Mouse (Mus musculus) retina, postnatal 1 day (tissue): ENCODE data around the gene Trem1.

ENCODE experiments used
- DNase-seq: peaks from one replicate; pipeline ENCODE4 v3.0.0-alpha.2; 2012

Trem1 gene

DNA sequence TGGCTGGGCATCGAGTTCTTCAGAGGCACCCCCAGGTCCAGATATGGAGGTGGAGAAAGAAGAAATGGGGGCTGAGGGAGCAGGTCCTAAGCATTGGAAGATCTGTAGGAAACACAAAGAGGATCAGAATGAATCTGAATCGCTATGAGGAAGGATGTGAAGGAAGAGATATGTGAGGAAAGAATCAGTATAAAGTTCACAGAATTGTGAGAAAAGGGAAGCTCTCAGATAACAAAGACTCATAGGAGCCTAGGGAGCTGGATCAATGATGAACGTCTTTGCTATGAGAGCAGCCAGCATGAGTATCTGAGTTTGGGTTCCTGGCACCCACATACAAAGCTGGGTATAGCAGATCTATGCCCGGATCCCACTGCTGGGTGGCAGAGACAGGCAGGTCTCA lies 37.3 kb downstream of the Trem1 start:
- no peak for DNase-seq

DNA sequence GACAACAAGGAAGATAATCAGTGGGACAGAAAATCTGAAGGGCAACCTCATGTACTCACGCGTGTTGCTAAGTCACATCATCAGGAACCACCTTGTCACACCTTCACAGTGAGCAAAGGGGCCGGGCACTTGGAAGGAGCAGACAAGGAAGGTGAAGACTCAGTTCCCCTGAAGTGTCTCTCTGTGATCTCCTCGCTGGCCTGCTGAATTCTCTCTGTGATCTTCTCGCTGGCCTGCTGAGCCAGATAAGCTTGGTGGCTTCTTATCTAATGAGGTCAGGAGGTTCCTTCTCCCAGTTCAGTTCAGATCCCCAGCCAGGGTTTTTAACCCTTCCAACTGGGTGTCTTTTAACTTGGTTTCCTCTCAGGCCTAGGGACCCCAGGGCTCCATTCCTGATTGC lies 39.6 kb downstream of the Trem1 start:
- DNase-seq, result no peak

DNA sequence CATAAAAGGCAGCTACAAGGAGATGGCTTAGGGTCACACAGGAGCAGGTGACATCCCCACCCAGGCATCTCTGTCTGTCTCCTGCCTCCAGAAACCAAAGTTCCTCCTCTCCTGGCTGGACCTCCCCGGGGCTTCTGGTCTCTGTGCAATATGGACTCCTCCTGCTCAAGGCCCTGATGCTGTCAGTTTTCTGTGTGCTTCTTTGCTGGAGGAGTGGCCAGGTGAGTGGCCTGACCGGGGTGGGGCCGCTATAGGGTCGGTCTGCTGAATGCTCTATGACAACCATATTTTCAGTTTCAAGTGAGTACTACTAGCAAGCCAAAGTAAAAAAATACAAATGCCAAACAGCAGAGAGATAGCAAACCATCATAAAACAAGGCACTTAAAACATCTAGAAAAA lies 40.0 kb downstream of the Trem1 start:
- DNase-seq, result no peak

DNA sequence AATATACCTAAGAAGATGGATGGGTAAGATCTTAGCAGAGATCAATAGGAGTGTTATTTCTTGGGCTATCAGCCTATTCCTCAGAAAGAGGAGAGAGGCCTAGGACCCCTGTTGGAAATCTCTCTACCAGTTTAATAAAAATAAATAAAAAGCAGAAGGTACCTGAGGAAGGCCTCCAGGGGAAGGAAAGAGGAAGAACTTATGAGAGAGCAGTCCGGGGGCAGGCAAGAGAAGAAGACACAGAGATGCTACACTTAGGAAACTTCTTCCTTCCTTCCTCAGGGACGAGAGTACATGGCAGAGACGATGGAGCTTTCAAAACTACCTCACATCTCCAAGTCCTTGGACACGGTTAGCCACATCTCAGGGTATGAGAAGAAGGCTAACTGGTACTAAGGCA lies 41.5 kb downstream of the Trem1 start:
- DNase-seq, result no peak

DNA sequence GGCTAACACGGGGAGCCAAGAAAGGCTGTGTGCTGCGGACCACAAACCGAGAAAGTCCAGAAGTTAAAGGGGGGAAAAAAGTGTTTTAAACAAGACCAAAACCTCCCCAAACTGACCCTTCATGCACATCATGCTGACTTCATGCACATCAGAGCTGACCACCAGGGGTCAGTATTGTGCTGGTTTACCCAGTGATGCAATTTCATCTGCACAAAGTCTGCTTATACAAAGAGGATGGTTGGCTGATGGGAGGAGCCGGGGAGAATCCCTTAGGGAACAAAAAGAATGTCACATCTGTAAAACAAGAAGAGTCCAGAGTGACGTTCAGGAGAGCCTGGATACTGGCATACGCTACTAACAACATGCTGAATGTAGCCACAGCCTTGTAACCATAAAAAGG lies 42.3 kb downstream of the Trem1 start:
- DNase-seq, result peak; percentile 84

DNA sequence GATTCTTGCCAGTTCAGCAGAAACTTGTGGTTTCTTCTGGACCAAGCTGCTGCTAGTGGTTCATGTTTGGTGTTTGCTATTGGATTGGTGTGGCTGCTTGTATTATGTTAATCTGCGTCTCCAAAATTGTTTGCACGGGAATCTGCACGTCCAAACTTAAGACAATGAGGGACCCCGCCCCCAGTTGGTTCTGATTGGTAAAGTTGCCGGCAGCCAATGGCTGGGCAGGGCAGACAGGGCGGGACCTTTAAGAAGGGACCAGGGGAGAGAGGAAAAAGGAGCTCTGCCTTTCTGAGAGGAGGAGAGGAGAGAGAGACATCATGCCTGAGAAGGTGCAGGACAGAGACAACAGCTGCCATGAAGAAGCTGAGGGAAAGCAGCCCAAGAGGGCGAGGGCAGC lies 43.2 kb downstream of the Trem1 start:
- no peak for DNase-seq

DNA sequence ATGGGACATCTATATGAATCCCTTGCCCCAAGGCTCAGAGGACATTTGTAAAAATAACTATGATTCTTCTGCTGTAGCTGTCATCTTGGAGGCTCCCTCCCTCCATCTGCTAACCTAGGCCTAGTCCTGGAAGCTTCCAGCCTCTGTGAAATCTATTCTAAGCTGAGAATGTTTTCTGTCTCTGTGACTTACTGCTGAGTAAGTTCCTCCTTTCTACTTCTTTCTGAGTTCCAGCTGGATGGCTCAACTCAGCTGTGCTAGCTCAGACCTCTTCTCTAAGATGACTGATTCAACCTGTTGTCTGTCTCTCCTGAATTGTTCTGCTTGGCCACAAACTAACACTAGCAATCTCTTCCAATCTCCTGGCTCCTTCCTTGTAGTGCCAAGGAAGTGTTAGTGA lies 45.8 kb downstream of the Trem1 start:
- no peak for DNase-seq

DNA sequence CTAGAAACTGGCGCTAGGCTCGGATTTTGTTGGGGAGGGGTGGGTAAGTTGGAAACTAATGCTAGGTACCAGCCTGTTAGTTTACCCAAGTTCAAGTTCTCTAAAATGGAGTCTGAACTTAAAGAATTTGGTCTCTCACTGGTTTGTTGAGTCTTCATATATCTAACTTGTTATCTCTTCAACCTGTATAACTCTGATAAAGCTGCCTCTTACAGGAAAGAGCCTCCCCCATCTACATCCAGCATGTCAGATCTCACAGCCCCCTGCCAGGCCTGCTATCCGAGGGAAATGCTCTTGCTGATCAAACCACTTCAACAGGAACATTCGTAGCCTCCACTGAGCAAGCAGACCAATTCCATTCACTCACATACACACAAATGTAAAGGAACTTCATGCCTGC lies 46.4 kb downstream of the Trem1 start:
- DNase-seq, result no peak

DNA sequence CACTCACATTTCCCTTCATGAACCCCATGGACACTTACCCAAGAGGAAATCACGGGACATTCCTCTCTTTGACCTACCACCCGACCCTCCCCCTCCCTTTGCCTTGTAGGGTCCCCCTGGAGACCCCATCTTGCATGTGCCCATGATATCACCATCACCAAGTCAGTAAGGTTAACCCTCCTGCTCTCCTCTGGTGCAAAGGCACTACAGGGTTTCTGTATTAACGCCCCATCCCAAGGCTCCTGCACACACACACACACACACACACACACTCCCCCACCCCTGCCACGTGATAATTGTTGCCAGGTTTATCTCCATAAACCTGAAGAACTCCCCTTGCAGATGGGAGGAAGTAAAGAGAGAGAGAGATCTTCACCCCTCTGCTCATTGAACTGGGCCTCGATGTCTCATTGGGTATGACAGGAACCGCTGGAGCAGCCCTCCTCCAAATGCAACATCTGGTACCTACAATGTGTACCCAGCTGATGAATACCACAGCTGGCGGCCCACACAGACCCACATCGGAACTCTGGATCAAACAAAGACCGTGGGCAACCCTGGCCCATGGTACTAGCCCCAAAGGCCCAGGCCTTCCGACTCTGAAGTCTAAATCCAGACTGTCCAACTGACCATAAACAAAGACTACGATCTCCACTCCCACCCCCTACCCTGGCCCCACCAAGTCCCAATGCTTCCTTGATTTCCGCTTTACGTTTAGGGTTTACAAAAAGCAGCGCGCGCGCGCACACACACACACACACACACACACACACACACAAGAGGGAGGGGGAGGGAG lies 48.6 kb downstream of the Trem1 start:
- DNase-seq, result peak; percentile 43

DNA sequence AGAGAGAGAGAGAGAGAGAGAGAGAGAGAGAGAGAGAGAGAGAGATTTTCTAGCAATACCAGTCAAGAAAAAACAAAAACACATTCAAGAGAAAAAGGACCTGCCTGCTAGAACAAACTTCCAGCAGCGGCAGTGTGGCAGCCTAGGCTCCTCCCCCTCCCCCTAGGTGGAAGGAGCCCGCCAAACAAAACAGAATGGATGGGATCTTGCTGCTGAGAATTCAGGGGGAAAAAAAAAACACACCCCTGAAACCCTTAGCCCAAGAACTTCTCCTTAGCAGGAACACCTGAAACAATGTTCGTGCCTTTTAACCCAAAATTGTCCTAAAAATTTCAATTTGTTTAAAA lies 49.1 kb downstream of the Trem1 start:
- peak; percentile 58 for DNase-seq

DNA sequence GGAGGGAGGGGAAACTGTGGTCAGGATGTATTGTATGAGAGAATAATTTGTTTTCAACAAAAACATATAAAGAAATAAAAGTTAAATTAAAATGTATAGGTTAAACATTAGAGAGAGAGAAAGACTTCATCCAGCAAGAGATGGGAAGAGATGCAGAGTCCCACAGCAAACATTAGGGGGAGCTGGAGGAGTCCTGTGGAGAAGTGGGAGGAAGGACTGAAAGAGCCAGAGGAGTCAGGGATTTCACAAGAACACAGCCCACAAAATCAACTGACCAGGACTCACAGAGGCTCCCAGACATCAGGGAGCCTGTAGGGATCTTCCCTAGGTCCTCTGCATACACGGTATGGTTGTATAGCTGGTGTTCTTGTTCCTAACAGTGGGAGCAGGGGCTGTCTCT lies 54.2 kb downstream of the Trem1 start:
- no peak for DNase-seq

DNA sequence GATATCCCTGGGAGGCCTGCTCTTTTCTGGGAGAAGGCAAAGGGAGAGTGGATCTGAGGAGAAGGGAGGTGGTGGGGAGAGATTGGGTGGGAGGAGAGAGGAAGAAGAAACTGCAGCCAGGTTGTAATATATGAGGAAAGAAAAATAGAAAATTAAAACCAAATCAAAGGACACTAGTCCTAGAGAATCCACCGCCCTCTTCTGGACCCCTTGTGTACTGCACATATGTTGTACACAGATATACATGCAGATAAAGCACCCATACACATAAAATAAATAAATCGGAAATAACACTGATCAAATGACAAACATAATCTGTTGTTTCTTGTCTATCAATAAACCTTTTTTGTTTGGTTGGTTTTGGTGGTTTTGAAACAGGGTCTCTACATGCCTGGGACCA lies 54.7 kb downstream of the Trem1 start:
- DNase-seq, result no peak

DNA sequence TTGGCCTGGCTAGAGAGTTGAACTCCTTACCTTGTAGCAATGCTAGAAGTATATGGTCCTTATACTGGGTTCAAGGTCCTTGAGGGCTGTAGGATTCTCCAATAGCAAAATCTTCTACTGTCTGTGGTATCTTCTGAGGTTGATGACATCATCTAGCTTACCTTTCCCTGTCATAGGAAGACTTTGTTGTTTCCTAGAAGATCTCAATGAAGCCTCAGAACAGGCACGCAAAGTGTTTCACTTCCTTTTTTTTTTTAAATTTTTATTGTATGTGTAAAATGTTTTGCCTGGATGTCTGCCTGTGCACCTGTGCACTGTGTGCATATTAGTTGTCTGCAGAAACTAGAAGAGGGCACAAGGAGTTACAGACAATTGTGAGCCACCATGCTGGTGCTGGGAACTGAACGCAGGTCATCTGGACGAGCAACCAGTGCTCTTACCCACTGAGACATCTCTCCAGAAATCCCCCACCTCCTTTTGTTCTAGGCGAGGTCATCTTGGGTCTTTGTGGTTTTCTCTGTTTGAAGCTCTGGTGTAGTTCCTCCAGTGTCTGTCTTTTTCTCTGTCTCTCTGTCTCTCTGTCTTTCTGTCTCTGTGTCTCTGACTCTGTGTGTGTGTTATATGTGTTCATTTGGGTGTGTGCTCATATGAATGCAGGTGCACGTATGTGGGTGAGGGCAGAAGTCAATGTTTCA lies 61.1 kb downstream of the Trem1 start:
- no peak for DNase-seq
